Mouse (Mus musculus): Measurements from ENCODE around the gene Mxd3. TPM values are rescaled to one million over a fixed set of nuclear protein-coding genes. Genes with fewer than 3 reads are reported as not detected.
A peak's percentile ranks its signal among the peaks of the same experiment; 100 is the strongest.

Gene Mxd3
- polyA plus RNA-seq, 1 experiment from 2014 or later = 31.8 TPM

- no peak overlapping the region for H3K27ac ChIP-seq (ENCODE audit: low read length)
- peak overlapping the region; percentile 18; the same call in 1 of the 2 replicates for H3K9ac ChIP-seq (ENCODE audit: low read length)
- H3K27me3 ChIP-seq (ENCODE audit: control insufficient read depth, insufficient read depth, low read length) = no peaks in the 10 kb centered on the region
- no peak overlapping the region for H3K4me3 ChIP-seq (replicated peaks; ENCODE audit: low read length)
- H3K9me3 ChIP-seq (replicated peaks; ENCODE audit: control insufficient read depth, low read length) = no peaks in the 10 kb centered on the region
- whole genome bisulfite sequencing = 61% methylated on average over 11 of the region's 11 CpGs
- ATAC-seq (ENCODE audit: insufficient read depth, low FRiP score) = no peak
- H3K36me3 ChIP-seq (ENCODE audit: control insufficient read depth, insufficient read depth, low read length) = peaks cover 9% of the 10 kb centered on the region; the same call in 1 of the 2 replicates
- H3K4me1 ChIP-seq (ENCODE audit: control insufficient read depth, insufficient read depth, low read length) = peaks cover 52% of the 10 kb centered on the region
- H3K4me2 ChIP-seq (ENCODE audit: low read depth, low read length) = no peak overlapping the region
Measured at GRCm38 (mm10) chr13:55325596-55325995, 4.0 kb downstream of the Mxd3 start.

GRCm38 (mm10) chr13:55322130-55322825 is 7.3 kb downstream of the Mxd3 start:
- Histone ChIP-seq H3K9me3 (replicated peaks; ENCODE audit: control insufficient read depth, low read length) (no peaks in the 10 kb centered on the region), H3K36me3 (ENCODE audit: control insufficient read depth, insufficient read depth, low read length) (peaks cover 14% of the 10 kb centered on the region; the same call in 1 of the 2 replicates), H3K27ac (ENCODE audit: low read length) (peak overlapping the region; percentile 91), H3K4me3 (replicated peaks; ENCODE audit: low read length) (peak overlapping the region; percentile 95), H3K4me1 (ENCODE audit: control insufficient read depth, insufficient read depth, low read length) (peaks cover 32% of the 10 kb centered on the region), H3K9ac (ENCODE audit: low read length) (peak overlapping the region; percentile 96), H3K4me2 (ENCODE audit: low read depth, low read length) (peak overlapping the region; percentile 86), H3K27me3 (ENCODE audit: control insufficient read depth, insufficient read depth, low read length) (no peaks in the 10 kb centered on the region)
- WGBS = under 1% methylated on average over 31 of the region's 31 CpGs
- ATAC-seq (ENCODE audit: insufficient read depth, low FRiP score) = no peak

- Histone ChIP-seq H3K27me3 (ENCODE audit: control insufficient read depth, insufficient read depth, low read length) (no peaks in the 10 kb centered on the region), H3K4me1 (ENCODE audit: control insufficient read depth, insufficient read depth, low read length) (peaks cover 28% of the 10 kb centered on the region), H3K4me3 (replicated peaks; ENCODE audit: low read length) (peak within 1 kb of the TSS; percentile 95), H3K27ac (ENCODE audit: low read length) (peak within 1 kb of the TSS; percentile 91), H3K9ac (ENCODE audit: low read length) (peak within 1 kb of the TSS; percentile 96), H3K9me3 (replicated peaks; ENCODE audit: control insufficient read depth, low read length) (no peaks in the 10 kb centered on the region), H3K36me3 (ENCODE audit: control insufficient read depth, insufficient read depth, low read length) (peaks cover 14% of the 10 kb centered on the region; the same call in 1 of the 2 replicates), H3K4me2 (ENCODE audit: low read depth, low read length) (peak within 1 kb of the TSS; percentile 86)
- WGBS = under 1% methylated on average over 73 of the region's 73 CpGs
- peak; percentile 89 for ATAC-seq (ENCODE audit: insufficient read depth, low FRiP score)
Measured at GRCm38 (mm10) chr13:55321434-55322129, 8.0 kb downstream of the Mxd3 start, which contains the start of gene Rab24. Gene Rab24 (minus strand): TSS chr13:55321946.

DNA sequence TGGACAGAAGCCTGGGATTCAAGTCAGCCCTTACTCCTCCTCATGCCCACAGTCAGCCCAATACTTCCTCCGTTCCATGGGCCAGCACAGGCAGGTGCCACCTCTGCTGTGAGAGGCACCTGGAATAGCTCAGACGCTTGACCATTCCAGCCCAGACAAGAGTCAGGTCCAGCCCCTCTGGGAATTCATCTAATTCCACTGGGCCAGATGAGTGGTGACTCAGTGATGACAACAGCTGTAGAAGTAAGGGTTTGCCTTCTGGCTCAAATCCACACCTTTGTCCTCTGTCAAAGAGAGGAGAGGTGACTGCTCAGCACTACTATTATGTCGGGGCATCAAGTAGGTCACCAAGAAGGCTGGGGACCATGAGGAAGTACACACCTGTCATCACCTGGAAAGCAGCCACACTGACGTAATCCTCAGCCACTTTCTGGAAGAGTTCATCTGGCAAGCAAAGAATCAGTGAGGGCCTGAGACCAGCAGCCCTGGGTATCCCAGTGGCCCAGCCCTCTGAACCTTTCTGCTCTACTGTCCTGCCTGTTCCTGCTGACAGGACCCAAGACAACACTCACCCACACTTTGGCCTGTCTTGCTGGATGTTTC is 9.6 kb downstream of the Mxd3 start, which contains the start of gene Prelid1:
Prelid1 (plus strand) TSS at position 570 of the 603 bp plus-strand sequence.
- peak; percentile 9; the same call in 1 of the 2 replicates for ATAC-seq (ENCODE audit: insufficient read depth, low FRiP score)
- 63% methylated on average over 4 of the region's 4 CpGs for WGBS
- Histone ChIP-seq H3K9me3 (replicated peaks; ENCODE audit: control insufficient read depth, low read length) (no peaks in the 10 kb centered on the region), H3K4me1 (ENCODE audit: control insufficient read depth, insufficient read depth, low read length) (peaks cover 25% of the 10 kb centered on the region), H3K4me2 (ENCODE audit: low read depth, low read length) (peak within 1 kb of the TSS; percentile 86), H3K27me3 (ENCODE audit: control insufficient read depth, insufficient read depth, low read length) (no peaks in the 10 kb centered on the region), H3K36me3 (ENCODE audit: control insufficient read depth, insufficient read depth, low read length) (peaks cover 5% of the 10 kb centered on the region; the same call in 1 of the 2 replicates), H3K27ac (ENCODE audit: low read length) (peak within 1 kb of the TSS; percentile 91), H3K9ac (ENCODE audit: low read length) (peak within 1 kb of the TSS; percentile 96), H3K4me3 (replicated peaks; ENCODE audit: low read length) (peak within 1 kb of the TSS; percentile 95)

- peak overlapping the region; percentile 61 for H3K27ac ChIP-seq (ENCODE audit: low read length)
- whole genome bisulfite sequencing = 76% methylated on average over 3 of the region's 3 CpGs
Measured at GRCm38 (mm10) chr13:55318351-55318750, 11.3 kb downstream of the Mxd3 start.

DNA sequence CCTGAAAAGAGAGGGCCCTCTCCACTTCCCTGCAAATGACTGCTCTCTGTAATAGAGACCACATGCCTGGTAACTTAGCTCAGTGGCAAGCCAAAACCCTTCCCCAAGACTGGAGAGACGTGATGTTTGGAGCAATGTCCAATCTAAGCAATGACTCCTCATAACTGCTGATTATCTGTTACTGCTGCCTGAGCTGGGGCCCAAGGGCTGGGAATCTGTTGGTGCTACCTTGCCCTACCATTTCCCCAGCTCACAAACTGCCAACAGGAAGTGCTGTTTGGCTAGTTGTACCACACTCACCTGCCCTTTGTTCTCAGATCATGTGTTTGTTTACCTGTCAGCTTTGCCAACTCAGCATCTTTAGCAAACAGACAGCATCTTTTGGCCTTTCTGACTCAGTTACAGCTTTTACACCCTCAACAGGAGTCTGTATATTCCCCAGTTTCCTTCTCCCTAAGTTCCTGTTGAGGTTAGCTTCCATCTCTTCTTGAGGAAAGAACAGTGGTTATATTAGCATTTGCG is 14.7 kb downstream of the Mxd3 start:
- Histone ChIP-seq H3K27ac (ENCODE audit: low read length) (no peak overlapping the region), H3K4me1 (ENCODE audit: control insufficient read depth, insufficient read depth, low read length) (no peaks in the 10 kb centered on the region; the same call in 1 of the 2 replicates), H3K9ac (ENCODE audit: low read length) (no peak overlapping the region), H3K9me3 (replicated peaks; ENCODE audit: control insufficient read depth, low read length) (no peaks in the 10 kb centered on the region), H3K36me3 (ENCODE audit: control insufficient read depth, insufficient read depth, low read length) (peaks cover 37% of the 10 kb centered on the region), H3K4me2 (ENCODE audit: low read depth, low read length) (no peak overlapping the region), H3K4me3 (replicated peaks; ENCODE audit: low read length) (no peak overlapping the region), H3K27me3 (ENCODE audit: control insufficient read depth, insufficient read depth, low read length) (no peaks in the 10 kb centered on the region)
- 73% methylated on average over 2 of the region's 2 CpGs for WGBS
- no peak for ATAC-seq (ENCODE audit: insufficient read depth, low FRiP score)

More at GRCm38 (mm10) chr13:55318351-55318750, 11.3 kb downstream of the Mxd3 start:
- H3K36me3 ChIP-seq (ENCODE audit: control insufficient read depth, insufficient read depth, low read length) = peaks cover 7% of the 10 kb centered on the region; the same call in 1 of the 2 replicates
- no peak overlapping the region for H3K4me3 ChIP-seq (replicated peaks; ENCODE audit: low read length)
- no peak overlapping the region for H3K4me2 ChIP-seq (ENCODE audit: low read depth, low read length)
- H3K27me3 ChIP-seq (ENCODE audit: control insufficient read depth, insufficient read depth, low read length) = no peaks in the 10 kb centered on the region
- H3K4me1 ChIP-seq (ENCODE audit: control insufficient read depth, insufficient read depth, low read length) = peaks cover 17% of the 10 kb centered on the region
- ATAC-seq (ENCODE audit: insufficient read depth, low FRiP score) = no peak
- H3K9me3 ChIP-seq (replicated peaks; ENCODE audit: control insufficient read depth, low read length) = no peaks in the 10 kb centered on the region
- H3K9ac ChIP-seq (ENCODE audit: low read length) = no peak overlapping the region

DNA sequence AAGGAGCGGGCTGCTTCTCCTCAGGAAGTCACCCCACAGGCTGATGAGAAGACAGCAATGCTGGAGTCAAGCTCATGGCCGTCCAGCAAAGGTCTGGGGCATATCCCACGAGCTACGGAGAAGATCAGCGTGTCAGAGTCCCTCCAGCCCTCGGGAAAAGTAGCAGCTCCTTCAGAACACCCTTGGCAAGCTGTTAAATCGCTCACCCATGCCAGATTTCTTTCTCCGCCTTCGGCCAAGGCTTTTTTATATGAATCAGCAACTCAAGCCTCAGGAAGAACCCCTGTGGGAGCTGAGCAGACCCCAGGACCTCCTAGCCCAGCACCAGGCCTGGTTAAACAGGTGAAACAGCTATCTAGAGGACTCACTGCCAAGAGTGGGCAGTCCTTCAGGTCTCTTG is 16.6 kb downstream of the Mxd3 start:
- ATAC-seq (ENCODE audit: insufficient read depth, low FRiP score) = no peak
- no peaks in the 10 kb centered on the region for H3K4me1 ChIP-seq (ENCODE audit: control insufficient read depth, insufficient read depth, low read length)
- 88% methylated on average over 9 of the region's 9 CpGs for WGBS
- H3K27me3 ChIP-seq (ENCODE audit: control insufficient read depth, insufficient read depth, low read length) = no peaks in the 10 kb centered on the region
- no peaks in the 10 kb centered on the region for H3K9me3 ChIP-seq (replicated peaks; ENCODE audit: control insufficient read depth, low read length)
- no peak overlapping the region for H3K4me2 ChIP-seq (ENCODE audit: low read depth, low read length)
- H3K4me3 ChIP-seq (replicated peaks; ENCODE audit: low read length) = no peak overlapping the region
- H3K9ac ChIP-seq (ENCODE audit: low read length) = no peak overlapping the region
- H3K36me3 ChIP-seq (ENCODE audit: control insufficient read depth, insufficient read depth, low read length) = peaks cover 32% of the 10 kb centered on the region
- H3K27ac ChIP-seq (ENCODE audit: low read length) = no peak overlapping the region

GRCm38 (mm10) chr13:55312028-55312630 is 17.5 kb downstream of the Mxd3 start:
- Histone ChIP-seq H3K9ac (ENCODE audit: low read length) (no peak overlapping the region), H3K4me1 (ENCODE audit: control insufficient read depth, insufficient read depth, low read length) (no peaks in the 10 kb centered on the region), H3K27me3 (ENCODE audit: control insufficient read depth, insufficient read depth, low read length) (no peaks in the 10 kb centered on the region), H3K9me3 (replicated peaks; ENCODE audit: control insufficient read depth, low read length) (no peaks in the 10 kb centered on the region), H3K27ac (ENCODE audit: low read length) (no peak overlapping the region), H3K4me3 (replicated peaks; ENCODE audit: low read length) (no peak overlapping the region), H3K36me3 (ENCODE audit: control insufficient read depth, insufficient read depth, low read length) (peaks cover 34% of the 10 kb centered on the region), H3K4me2 (ENCODE audit: low read depth, low read length) (no peak overlapping the region)
- 86% methylated on average over 8 of the region's 8 CpGs for WGBS
- no peak for ATAC-seq (ENCODE audit: insufficient read depth, low FRiP score)

Measured in stomach, embryonic 16.5 days (tissue).